Mouse (Mus musculus) lung, postnatal 0 days (tissue): ENCODE results near the gene Ifih1.

ENCODE experiments used
- CTCF ChIP-seq: IDR thresholded peaks from 2 replicates; pipeline ENCODE4 v1.5.1; 2016; ENCODE audit warnings: antibody characterized with exemption, mild to moderate bottlenecking
- EP300 ChIP-seq: IDR thresholded peaks from 2 replicates; pipeline ENCODE4 v1.6.1; 2016; ENCODE audit warnings: antibody characterized with exemption, mild to moderate bottlenecking, control low read depth

DNA sequence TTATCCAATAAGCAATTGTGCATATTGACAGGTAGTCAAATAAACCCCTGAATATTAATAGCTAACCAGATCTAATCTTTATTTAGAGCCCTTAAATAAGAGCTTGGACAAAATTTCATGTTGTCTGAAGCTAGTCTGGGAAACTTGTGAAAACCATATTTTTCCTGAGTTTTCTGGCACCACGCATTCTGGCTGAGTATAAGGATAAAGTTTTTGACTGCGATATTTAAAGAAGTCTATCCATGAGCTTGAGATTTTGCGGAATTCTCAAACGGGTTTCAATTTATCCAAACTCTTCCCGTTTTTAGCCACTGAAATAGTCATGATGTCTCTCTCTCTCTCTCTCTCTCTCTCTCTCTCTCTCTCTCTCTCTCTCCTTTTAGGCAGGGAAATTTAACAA is 98.0 kb downstream of the Ifih1 start:
- no peak for TF ChIP-seq EP300
- no peak for TF ChIP-seq CTCF
